Mouse (Mus musculus) ES-Bruce4 (cell line): ENCODE measurements around the gene Tmem14c.

Experiments used
- CTCF ChIP-seq: IDR thresholded peaks from one replicate; pipeline ENCODE4 v1.8.1; 2011; ENCODE audit warnings: low read depth, low read length
- POLR2A ChIP-seq: IDR thresholded peaks from one replicate; pipeline ENCODE4 v1.8.1; 2011; ENCODE audit warnings: low read length; ENCODE audit not compliant: insufficient read depth

DNA sequence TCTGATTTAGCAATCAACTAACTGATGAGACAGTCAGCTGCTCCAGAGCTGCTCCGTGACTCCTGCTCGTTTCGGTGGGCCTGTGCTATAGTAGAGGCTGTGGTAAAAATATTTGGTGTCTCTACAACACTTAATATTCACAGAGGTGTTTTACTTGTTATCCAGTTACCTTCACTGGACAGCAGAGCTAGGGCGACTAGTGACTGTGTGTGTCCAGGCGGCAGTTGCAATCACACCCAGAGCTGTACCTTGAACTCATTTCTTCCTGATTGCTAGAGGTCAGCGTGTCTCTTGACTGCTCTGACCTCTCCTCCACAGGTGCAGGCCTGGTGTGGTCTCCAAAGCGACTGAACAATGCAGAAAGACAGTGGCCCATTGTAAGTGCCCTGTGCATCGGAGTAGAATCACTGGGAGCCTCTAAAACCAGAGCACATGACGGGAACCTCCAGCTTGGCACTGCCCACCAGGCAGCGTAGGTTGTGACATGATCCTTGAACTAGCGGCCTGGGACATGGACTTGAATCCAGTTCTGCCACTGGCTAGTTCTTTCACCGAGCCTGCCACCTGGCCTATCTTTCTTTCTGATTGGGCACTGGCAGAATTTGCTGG is 809 bp downstream of the Tmem14c start:
- no peak for TF ChIP-seq CTCF
- no peak for TF ChIP-seq POLR2A
